Mouse (Mus musculus) gastrocnemius, adult 8-10 months (tissue): ENCODE data around the gene Rep15. TPM values are rescaled to one million over a fixed set of nuclear protein-coding genes. Genes with fewer than 3 reads are reported as not detected.

ENCODE experiments used
- DNase-seq, 2 experiments: peaks; one replicate each; pipeline ENCODE4 v3.0.0; 2022; ENCODE audit warnings: low spot score in 2 of 2
- total RNA-seq, 4 experiments: library from RNA; stranded (reverse); gene quantifications; 2 replicates each; pipeline ENCODE4 v1.2.4; 2022

Rep15 gene
- under 1 TPM; 0.34 to 0.68 (median 0.51) TPM for total RNA-seq

GRCm38 (mm10) chr6:147032303-147032925 lies at the start of gene Rep15:
Gene Rep15, plus strand, starts transcription at chr6:147032584.
- DNase-seq: no peak

- DNase-seq: no peak
Observed at GRCm38 (mm10) chr6:146984569-146984968, 47.8 kb upstream of the Rep15 start.

- no peak for DNase-seq
Observed at GRCm38 (mm10) chr6:146994236-146994635, 38.1 kb upstream of the Rep15 start.

GRCm38 (mm10) chr6:146995391-146995790 lies 37.0 kb upstream of the Rep15 start:
- DNase-seq: no peak

DNA sequence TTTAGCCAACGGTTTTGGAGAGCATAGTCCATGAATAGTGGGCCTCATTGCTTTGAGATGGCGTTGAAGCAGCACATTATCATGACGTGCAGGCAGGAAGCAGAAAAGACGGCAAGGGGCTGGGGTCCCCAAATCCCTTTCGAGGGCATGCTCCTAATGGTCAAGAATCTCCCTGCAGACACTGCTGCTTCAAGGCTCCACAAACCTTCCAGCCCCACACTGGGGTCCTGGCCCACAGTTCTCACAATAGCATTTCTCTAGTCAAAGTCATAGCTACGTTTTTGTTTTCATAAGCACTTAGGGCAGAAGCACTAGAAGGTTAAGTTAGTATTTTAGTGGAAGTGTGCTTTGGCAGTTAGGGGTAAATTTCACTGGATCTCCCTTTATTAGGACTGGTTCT lies 36.5 kb upstream of the Rep15 start:
- DNase-seq: no peak

- no peak for DNase-seq
Observed at GRCm38 (mm10) chr6:146997006-146997405, 35.4 kb upstream of the Rep15 start.

GRCm38 (mm10) chr6:146998710-146999109 lies 33.7 kb upstream of the Rep15 start:
- no peak for DNase-seq

- no peak for DNase-seq
Observed at GRCm38 (mm10) chr6:146999302-146999701, 33.1 kb upstream of the Rep15 start.

DNA sequence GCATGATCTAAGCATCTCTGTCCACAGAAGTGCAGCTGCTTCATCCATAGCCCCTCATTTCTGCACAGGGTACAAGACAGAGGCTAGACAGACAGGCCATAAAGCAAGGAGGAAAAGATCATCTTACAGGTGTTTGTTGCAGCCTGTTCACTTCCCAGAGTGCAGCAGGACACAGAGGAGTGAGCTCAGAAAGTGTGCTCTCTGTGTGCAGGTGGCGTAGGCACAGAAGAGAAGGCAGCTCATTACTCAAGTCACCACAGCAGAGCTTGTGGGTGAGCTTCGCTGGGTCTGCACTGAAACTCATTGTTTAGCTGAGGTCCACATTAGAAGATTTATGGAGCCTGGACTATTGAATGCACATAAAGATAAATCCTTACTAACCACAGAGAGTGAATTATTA lies 32.6 kb upstream of the Rep15 start:
- no peak for DNase-seq

DNA sequence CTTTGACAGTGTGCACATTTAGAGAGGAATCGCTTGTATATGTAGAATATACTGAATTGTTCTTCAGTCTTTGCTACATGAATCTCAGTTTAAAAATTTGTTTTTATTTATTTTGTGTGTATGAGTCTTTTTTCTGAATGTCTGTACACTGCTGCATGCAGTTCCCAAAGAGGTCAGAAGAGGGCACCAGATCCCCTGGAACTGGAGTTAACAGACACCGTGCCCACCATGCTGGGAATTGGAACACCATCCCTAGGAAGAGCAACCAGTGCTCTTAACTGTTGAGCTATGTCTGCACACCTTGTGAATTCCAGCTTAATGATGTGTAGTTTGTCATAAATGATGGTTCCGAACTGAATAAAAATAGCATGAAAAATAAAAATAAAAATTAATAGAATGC lies 24.2 kb upstream of the Rep15 start:
- peak in 1 of 2 experiments; percentile 16 for DNase-seq

DNA sequence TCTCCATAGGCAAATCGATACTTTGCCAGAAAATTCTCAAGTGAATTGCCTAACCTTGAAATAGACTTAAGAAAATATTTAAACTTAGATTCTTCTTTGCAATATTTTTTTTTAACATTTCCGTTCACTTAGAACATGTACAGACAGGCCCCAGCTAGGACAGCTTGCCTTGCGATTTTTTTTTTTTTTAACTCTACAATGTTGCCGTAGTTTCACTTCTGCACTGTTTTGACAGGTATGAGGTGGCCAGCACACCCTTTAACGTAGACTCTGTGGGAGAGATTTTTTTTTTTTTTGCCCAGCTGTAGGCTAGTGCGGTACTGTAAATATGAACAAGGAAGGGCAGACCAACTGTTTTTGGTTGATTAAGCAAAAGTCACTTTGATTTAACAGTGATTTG lies 22.0 kb upstream of the Rep15 start:
- no peak for DNase-seq

DNA sequence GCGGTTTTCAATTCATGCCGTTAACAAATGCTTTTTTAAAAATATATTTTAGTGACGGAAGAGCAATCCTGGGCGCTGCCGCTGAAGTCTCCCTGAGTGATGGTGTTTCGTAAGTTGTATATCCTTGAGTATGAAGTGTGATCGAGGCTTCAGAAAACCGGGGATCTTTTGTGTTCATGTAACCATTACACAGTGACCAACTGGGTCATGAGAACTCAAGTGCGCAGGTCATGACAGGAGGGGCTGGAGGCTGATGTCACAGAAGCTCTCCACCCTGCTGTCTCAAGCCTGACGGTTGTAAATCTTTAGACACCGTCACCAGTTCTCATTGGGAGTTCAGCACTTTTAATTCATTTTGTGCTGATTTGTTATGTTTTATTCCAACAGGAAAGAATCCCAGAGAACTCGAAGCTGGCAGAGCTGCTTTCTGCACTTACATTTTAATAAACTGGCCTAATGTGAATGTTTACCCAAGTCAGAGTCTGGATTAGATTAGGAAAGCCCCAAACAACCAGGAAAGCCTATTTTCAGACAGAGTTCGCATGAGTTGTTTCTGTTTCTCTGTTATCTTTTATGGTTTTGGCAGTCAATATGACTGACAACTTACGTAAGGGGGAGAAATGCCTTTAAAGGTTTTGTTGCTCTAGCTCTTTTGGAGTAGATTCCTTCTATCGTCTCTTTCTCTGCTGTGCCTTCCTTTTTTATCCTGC lies 21.4 kb upstream of the Rep15 start:
- no peak for DNase-seq

DNA sequence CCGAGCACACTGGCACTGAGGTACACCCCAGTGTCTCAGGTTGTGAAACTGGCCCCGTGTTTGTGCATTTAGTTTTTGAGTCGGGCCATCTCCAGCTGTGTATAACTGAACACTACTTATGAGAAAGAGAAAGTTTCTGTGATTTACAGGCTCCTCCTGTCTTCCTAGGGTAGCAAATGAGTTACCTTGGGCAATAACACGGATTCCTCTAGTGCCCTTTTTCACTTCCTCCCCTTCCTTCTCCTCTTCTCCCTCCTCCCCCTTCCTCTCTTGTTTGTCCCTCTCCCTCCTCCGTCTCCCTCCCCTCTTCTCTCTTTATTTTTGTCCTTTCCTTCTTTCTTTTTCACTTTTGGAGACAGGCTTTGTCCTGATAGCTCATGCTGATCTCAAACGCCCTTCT lies 20.8 kb upstream of the Rep15 start:
- DNase-seq: no peak

GRCm38 (mm10) chr6:147011977-147012376 lies 20.4 kb upstream of the Rep15 start:
- no peak for DNase-seq

DNA sequence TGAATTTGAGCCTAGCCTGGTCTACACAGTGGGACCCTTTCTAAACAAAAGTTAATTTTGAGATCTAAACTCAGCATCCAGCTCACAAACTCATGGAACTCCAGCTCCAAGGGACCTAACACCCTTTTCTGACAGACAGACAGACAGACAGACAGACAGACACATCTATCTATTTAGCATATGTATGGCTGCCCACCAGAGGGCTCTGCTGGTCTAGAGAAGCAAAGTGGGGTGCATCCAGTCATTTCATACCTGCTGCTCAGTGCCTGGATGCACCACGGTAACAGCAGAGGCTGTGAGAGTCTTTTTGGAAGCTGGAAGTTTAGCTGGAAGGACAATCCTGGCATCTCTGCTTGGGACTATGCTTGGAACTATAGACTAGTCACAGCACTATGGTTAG lies 18.8 kb upstream of the Rep15 start:
- DNase-seq: no peak

GRCm38 (mm10) chr6:147017906-147018305 lies 14.5 kb upstream of the Rep15 start:
- DNase-seq: no peak

- DNase-seq: no peak
Observed at GRCm38 (mm10) chr6:147018364-147018763, 14.0 kb upstream of the Rep15 start.

GRCm38 (mm10) chr6:147021181-147021580 lies 11.2 kb upstream of the Rep15 start:
- DNase-seq: no peak

DNA sequence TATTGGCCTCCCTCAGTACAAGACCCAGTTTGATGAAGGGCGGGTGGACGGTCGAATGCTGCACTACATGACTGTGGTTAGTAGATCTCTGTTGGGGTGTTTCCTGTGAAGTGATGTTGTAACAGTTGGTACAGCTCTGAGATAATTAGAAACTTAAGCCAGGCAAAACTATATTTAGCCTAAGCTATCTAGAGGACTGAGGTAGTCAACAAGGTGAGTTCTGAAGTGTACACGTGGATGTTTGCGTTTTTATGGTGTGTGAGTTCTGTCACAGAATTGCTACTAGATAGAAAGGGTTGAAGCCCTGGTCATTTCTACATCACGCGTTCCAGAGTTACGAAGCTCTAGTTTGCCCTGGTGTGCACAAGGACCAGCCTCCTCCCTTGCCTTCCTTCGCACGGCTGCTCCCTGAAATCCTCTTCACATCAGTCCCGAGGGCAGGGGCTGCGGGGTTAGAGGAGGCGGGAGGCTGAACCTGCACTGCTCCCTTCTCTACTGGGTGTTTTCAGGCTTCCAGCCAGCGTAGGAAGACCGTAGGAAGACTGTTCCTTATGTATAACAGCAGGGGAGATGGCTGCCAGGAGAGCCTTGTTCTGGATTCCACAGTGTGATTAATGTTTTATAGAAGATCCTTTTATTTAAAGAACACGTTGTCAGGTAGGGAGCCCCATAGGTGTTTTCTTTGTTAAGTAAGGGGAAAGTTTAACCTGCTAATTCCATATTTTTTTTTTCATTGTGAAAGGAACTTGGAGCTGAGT lies 9.8 kb upstream of the Rep15 start:
- no peak for DNase-seq

- DNase-seq: no peak
Observed at GRCm38 (mm10) chr6:147023133-147023395, 9.3 kb upstream of the Rep15 start.

- no peak for DNase-seq
Observed at GRCm38 (mm10) chr6:147023568-147023967, 8.8 kb upstream of the Rep15 start.

DNA sequence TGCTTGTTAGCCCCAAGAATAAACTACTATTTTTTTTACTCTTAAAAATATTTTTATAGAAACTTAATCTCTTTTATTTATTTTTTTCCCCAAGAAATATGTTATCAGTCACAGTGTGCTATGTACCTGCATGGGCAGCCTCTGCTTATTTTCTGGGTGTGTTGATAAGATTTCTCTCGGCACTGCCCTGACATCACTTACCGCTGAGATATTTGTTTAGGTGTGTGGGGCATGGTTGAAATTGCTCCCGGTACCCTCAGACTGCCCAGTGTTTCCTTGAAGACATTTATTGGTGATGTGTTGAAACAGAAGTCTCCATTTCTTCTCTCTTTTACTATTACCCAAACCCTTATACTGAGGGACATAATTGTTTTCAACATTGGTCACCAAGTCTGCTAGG lies 7.6 kb upstream of the Rep15 start:
- no peak for DNase-seq

- DNase-seq: no peak
Observed at GRCm38 (mm10) chr6:147028396-147028795, 4.0 kb upstream of the Rep15 start.
